Comparison of ENCODE assay signal across 8 mouse cellular contexts in the genomic region with DNA sequence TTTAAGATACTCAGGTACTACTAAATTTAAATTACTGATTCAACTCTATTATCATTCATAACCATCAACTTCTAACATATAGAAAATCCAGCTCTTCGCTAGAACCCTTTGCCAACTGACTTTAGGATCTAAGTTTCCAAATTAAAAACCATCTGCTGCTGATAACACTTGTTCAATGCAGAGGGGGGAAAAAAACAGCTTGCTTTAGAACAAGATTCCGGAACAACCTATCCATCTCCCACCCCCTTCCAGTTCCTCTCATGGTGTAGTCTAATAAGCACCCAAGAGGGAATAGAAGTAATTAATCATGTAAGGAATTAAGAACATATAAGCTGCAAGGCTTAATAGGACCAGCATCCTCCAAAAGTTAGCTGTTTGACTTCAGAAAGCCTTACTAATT. TPM values are rescaled to one million over a fixed set of nuclear protein-coding genes. Genes with fewer than 3 reads are reported as not detected.
DNase-seq lines count a peak whose midpoint lies in the region; ATAC-seq lines count a peak whose summit lies in the region.

No protein-coding gene starts in this region.

- intact Hi-C loops in gastrocnemius, postnatal 14 days (cut with DNase I; ENCODE audit: low total_unique reads), result no loop called here

- peak overlapping the region; percentile 78 for H3K9ac ChIP-seq in heart, embryonic 15.5 days
- H3K9ac ChIP-seq in hindbrain, embryonic 13.5 days, result peak overlapping the region; percentile 72
- H3K9ac ChIP-seq in midbrain, embryonic 13.5 days (replicated peaks), result peak overlapping the region; percentile 73

- peak overlapping the region; percentile 96 for H3K4me2 ChIP-seq in heart, embryonic 15.5 days
- peak overlapping the region; percentile 93 for H3K4me2 ChIP-seq in hindbrain, embryonic 13.5 days
- peak overlapping the region; percentile 94 for H3K4me2 ChIP-seq in midbrain, embryonic 13.5 days (replicated peaks)

- no peak for ATAC-seq in heart, embryonic 15.5 days (replicated peaks; ENCODE audit: insufficient number of reproducible peaks, insufficient read depth, low FRiP score, low read depth)
- no peak for ATAC-seq in hindbrain, embryonic 13.5 days (ENCODE audit: low FRiP score)
- no peak for ATAC-seq in midbrain, embryonic 13.5 days

- peaks cover 23% of the 10 kb centered on the region for H3K4me1 ChIP-seq in heart, embryonic 15.5 days (replicated peaks)
- H3K4me1 ChIP-seq in hindbrain, embryonic 13.5 days (replicated peaks), result peaks cover 22% of the 10 kb centered on the region
- peaks cover 26% of the 10 kb centered on the region for H3K4me1 ChIP-seq in midbrain, embryonic 13.5 days (replicated peaks)

- no peaks in the 10 kb centered on the region for H3K9me3 ChIP-seq in heart, embryonic 15.5 days (replicated peaks)
- no peaks in the 10 kb centered on the region for H3K9me3 ChIP-seq in hindbrain, embryonic 13.5 days
- no peaks in the 10 kb centered on the region for H3K9me3 ChIP-seq in midbrain, embryonic 13.5 days

- no peaks in the 10 kb centered on the region for H3K36me3 ChIP-seq in heart, embryonic 15.5 days
- H3K36me3 ChIP-seq in hindbrain, embryonic 13.5 days, result no peaks in the 10 kb centered on the region
- no peaks in the 10 kb centered on the region for H3K36me3 ChIP-seq in midbrain, embryonic 13.5 days

- H3K4me3 ChIP-seq in heart, embryonic 15.5 days, result peak overlapping the region; percentile 72
- peak overlapping the region; percentile 84 for H3K4me3 ChIP-seq in hindbrain, embryonic 13.5 days
- peak overlapping the region; percentile 90 for H3K4me3 ChIP-seq in midbrain, embryonic 13.5 days (replicated peaks)

- WGBS in heart, embryonic 15.5 days, result 14% methylated on average over 2 of the region's 2 CpGs
- 31% methylated on average over 2 of the region's 2 CpGs for WGBS in hindbrain, embryonic 13.5 days
- 25% methylated on average over 2 of the region's 2 CpGs for WGBS in midbrain, embryonic 13.5 days

- peak overlapping the region; percentile 78 for H3K27ac ChIP-seq in heart, embryonic 15.5 days
- no peak overlapping the region for H3K27ac ChIP-seq in hindbrain, embryonic 13.5 days
- H3K27ac ChIP-seq in midbrain, embryonic 13.5 days, result 0 out of 2 replicates have a peak overlapping the region, but pooled peaks have one; percentile 80

- DNase-seq in heart, adult 18-20 months, result no peak
- peak; percentile 25 for DNase-seq in c-Kit-negative CD71-positive TER-119-positive erythroid progenitor cells, embryonic 14.5 days (ENCODE audit: low read depth, low spot score)
- DNase-seq in spleen, postnatal 36 days (ENCODE audit: low spot score in 2 of 2), result no peak
- no peak for DNase-seq in layer of hippocampus, adult 9-11 months
- no peak for DNase-seq in gastrocnemius, postnatal 14 days

- no peaks in the 10 kb centered on the region for H3K27me3 ChIP-seq in heart, embryonic 15.5 days
- no peaks in the 10 kb centered on the region for H3K27me3 ChIP-seq in hindbrain, embryonic 13.5 days
- no peaks in the 10 kb centered on the region for H3K27me3 ChIP-seq in midbrain, embryonic 13.5 days

RNA-seq across cellular contexts. Expression of gene Lin54, which starts 1.2 kb away (rescaled TPM):
- polyA plus RNA-seq in heart, embryonic 15.5 days (2015; fragmentation: Nextera tagmentation; extraction: Ambion mirVana), result 9.1 and 10.2 TPM in 2 replicates
- total RNA-seq in heart, adult 18-20 months (2021), result 1 to 10 TPM; 5.6 to 6.1 TPM
- 8.3 and 8.4 TPM in 2 replicates for polyA plus RNA-seq in hindbrain, embryonic 13.5 days (2015; fragmentation: Nextera tagmentation; extraction: Ambion mirVana)
- polyA plus RNA-seq in midbrain, embryonic 13.5 days (2015; fragmentation: Nextera tagmentation; extraction: Ambion mirVana), result 9.0 and 10.4 TPM in 2 replicates
- 1 to 10 TPM; 5.8 to 6.4 TPM for total RNA-seq in gastrocnemius, postnatal 14 days (2021)

RNA-seq across cellular contexts. Expression of gene Cops4, which starts 18.9 kb away (rescaled TPM):
- polyA plus RNA-seq in heart, embryonic 15.5 days (2015; fragmentation: Nextera tagmentation; extraction: Ambion mirVana), result 134 and 137 TPM in 2 replicates
- total RNA-seq in heart, adult 18-20 months (2021), result 10 to 100 TPM; 89.2 to 93.2 TPM
- 192 and 196 TPM in 2 replicates for polyA plus RNA-seq in hindbrain, embryonic 13.5 days (2015; fragmentation: Nextera tagmentation; extraction: Ambion mirVana)
- 194 and 202 TPM in 2 replicates for polyA plus RNA-seq in midbrain, embryonic 13.5 days (2015; fragmentation: Nextera tagmentation; extraction: Ambion mirVana)
- 10 to 100 TPM; 88.8 TPM for total RNA-seq in gastrocnemius, postnatal 14 days (2021)
